Comparison of ENCODE assay signal across 9 mouse cellular contexts in the genomic region with DNA sequence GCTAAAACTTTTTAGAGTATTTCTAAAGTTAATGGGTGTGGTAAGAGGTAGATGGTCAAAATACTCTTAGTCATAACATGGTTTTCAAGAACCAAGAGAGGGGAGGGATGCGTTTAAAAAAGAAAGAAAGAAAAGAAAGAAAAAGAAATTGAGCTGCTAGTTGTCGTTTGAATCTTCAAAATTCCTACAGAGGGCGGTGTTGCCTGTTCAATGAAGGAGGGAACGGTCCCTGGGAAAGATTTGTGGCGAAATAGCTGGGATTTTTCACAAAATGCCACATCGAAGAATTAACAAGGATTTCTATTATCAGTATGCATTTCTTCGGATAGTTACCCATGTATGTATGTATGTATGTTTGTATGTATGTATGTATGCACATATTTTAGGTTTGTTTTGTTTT. TPM values are rescaled to one million over a fixed set of nuclear protein-coding genes. Genes with fewer than 3 reads are reported as not detected.
DNase-seq lines count a peak whose midpoint lies in the region; ATAC-seq lines count a peak whose summit lies in the region.
"Had no signal": no experiment of that assay in that cellular context is flagged by ENCODE, and none has a peak within 500 bp of the region (broad histone marks: within the 10 kb centered on the region; RNA-seq: fewer than 3 reads in every experiment).

No protein-coding gene starts in this region.

- H3K4me2 ChIP-seq in heart, embryonic 14.5 days (ENCODE audit: low read length), result peak overlapping the region; percentile 64
- peak overlapping the region; percentile 39 for H3K4me2 ChIP-seq in forebrain, embryonic 15.5 days (replicated peaks)
- no peak overlapping the region for H3K4me2 ChIP-seq in midbrain, embryonic 12.5 days (replicated peaks)

- peaks cover 0 to 3% of the 10 kb centered on the region in 2 experiments; a peak in 1 of 4 replicates for H3K4me1 ChIP-seq in heart, embryonic 14.5 days (ENCODE audit: control insufficient read depth in 2 of 2, insufficient read depth in 2 of 2, low read length in 2 of 2)
- H3K4me1 ChIP-seq in forebrain, embryonic 15.5 days, result peaks cover 5% of the 10 kb centered on the region; the same call in 1 of the 2 replicates
- 0 out of 2 replicates have a peak, but pooled peaks cover 3% of the 10 kb centered on the region for H3K4me1 ChIP-seq in midbrain, embryonic 12.5 days

- WGBS in heart, embryonic 14.5 days, result 2% methylated on average over 7 of the region's 7 CpGs
- under 1% methylated on average over 7 of the region's 7 CpGs for WGBS in forebrain, embryonic 15.5 days
- under 1% methylated on average over 7 of the region's 7 CpGs for WGBS in midbrain, embryonic 12.5 days

- intact Hi-C loops in heart, postnatal 25 days (cut with DNase I), result loop anchor here (10.0 kb wide), 2 partner anchors 769 to 1309 kb away; no protein-coding TSS in a partner anchor

- H3K27me3 ChIP-seq in heart, embryonic 14.5 days (ENCODE audit: control insufficient read depth, insufficient read depth, low read length), result peaks cover 45% of the 10 kb centered on the region
- H3K27me3 ChIP-seq in forebrain, embryonic 15.5 days, result peaks cover 36% of the 10 kb centered on the region
- peaks cover 48% of the 10 kb centered on the region for H3K27me3 ChIP-seq in midbrain, embryonic 12.5 days
- H3K27me3 ChIP-seq: CH12.LX had no signal

- no peak overlapping the region for H3K9ac ChIP-seq in heart, embryonic 14.5 days (ENCODE audit: low read length)
- no peak overlapping the region for H3K9ac ChIP-seq in forebrain, embryonic 15.5 days (replicated peaks)
- no peak overlapping the region for H3K9ac ChIP-seq in midbrain, embryonic 12.5 days (replicated peaks)

- no peaks in the 10 kb centered on the region for H3K9me3 ChIP-seq in heart, embryonic 14.5 days (ENCODE audit: control insufficient read depth, low read length)
- no peaks in the 10 kb centered on the region for H3K9me3 ChIP-seq in forebrain, embryonic 15.5 days
- no peaks in the 10 kb centered on the region for H3K9me3 ChIP-seq in midbrain, embryonic 12.5 days

- H3K4me3 ChIP-seq in heart, embryonic 14.5 days (ENCODE audit: control insufficient read depth in 1 of 2, insufficient read depth in 1 of 2, low read depth in 1 of 2, low read length in 2 of 2), result peak overlapping the region in 1 of 2 experiments; percentile 30; a peak in 1 of 4 replicates
- no peak overlapping the region for H3K4me3 ChIP-seq in forebrain, embryonic 15.5 days
- H3K4me3 ChIP-seq in midbrain, embryonic 12.5 days, result no peak overlapping the region

- no peak for ATAC-seq in heart, embryonic 14.5 days (ENCODE audit: insufficient number of reproducible peaks, insufficient read depth, low FRiP score, low read depth)
- ATAC-seq in forebrain, embryonic 15.5 days (replicated peaks), result no peak; the same call in 1 of the 2 replicates
- ATAC-seq in midbrain, embryonic 12.5 days (ENCODE audit: low FRiP score, low read depth), result peak; percentile 31; the same call in 1 of the 2 replicates
- ATAC-seq in megakaryocyte, adult 5-6 weeks (ENCODE audit: poor library complexity, severe bottlenecking), result no peak

- no peaks in the 10 kb centered on the region for H3K36me3 ChIP-seq in heart, embryonic 14.5 days (ENCODE audit: control insufficient read depth, insufficient read depth, low read length)
- H3K36me3 ChIP-seq in forebrain, embryonic 15.5 days, result no peaks in the 10 kb centered on the region
- H3K36me3 ChIP-seq in midbrain, embryonic 12.5 days, result no peaks in the 10 kb centered on the region

- DNase-seq in heart, postnatal 25 days (ENCODE audit: low spot score), result no peak
- peak; percentile 57 for DNase-seq in Muller cell, postnatal 12 days (ENCODE audit: inconsistent ontology term)
- DNase-seq in thymus, postnatal 10 days (ENCODE audit: low spot score in 2 of 2), result no peak
- DNase-seq in layer of hippocampus, adult 9-10 months (ENCODE audit: low spot score), result no peak

- no peak overlapping the region for H3K27ac ChIP-seq in heart, embryonic 14.5 days (replicated peaks in 1 of 2; ENCODE audit: control insufficient read depth in 1 of 2, insufficient read depth in 1 of 2, low read depth in 2 of 2, low read length in 2 of 2)
- H3K27ac ChIP-seq in forebrain, embryonic 15.5 days (replicated peaks), result no peak overlapping the region
- no peak overlapping the region for H3K27ac ChIP-seq in midbrain, embryonic 12.5 days (replicated peaks)

RNA-seq across cellular contexts. Expression of a gene that starts 2.5 kb away (rescaled TPM):
- 0.23 TPM in 1 of 2 replicates, not detected in the other for polyA plus RNA-seq in heart, embryonic 14.5 days (2014; fragmentation: Nextera tagmentation; extraction: Ambion mirVana)
- total RNA-seq in heart, postnatal 25 days (2021), result under 1 TPM; 0.08 to 0.16 TPM
- 1.9 and 3.8 TPM in 2 replicates for polyA plus RNA-seq in forebrain, embryonic 15.5 days (2015; fragmentation: Nextera tagmentation; extraction: Ambion mirVana)
- polyA plus RNA-seq in midbrain, embryonic 12.5 days (2016; fragmentation: Nextera tagmentation; extraction: Ambion mirVana), result 93.3 and 100 TPM in 2 replicates
- total RNA-seq in megakaryocyte, adult 5-6 weeks (2015), result not detected in 2 replicates
- total RNA-seq in megakaryocyte, adult 5-6 weeks (2017), result not detected in 2 replicates
- total RNA-seq: CH12.LX had no signal

Comparison
In these comparisons a context has a peak if more than half of its experiments do, and no peak if none do; other contexts are left out.
1. RNA of a gene that starts 2.5 kb away (polyA plus RNA-seq): 93.3 to 100 TPM in midbrain, embryonic 12.5 days; 1.9 to 3.8 TPM in forebrain, embryonic 15.5 days and 0.23 TPM in heart, embryonic 14.5 days; every median in the first group is over 10 times any median in the second.